Mouse (Mus musculus): ENCODE measurements around the gene Myh2. TPM values are rescaled to one million over a fixed set of nuclear protein-coding genes. Genes with fewer than 3 reads are reported as not detected.

Gene Myh2
- total and polyA plus RNA-seq, 2 experiments, result 3.0 TPM; not detected in 1

- WGBS, result 87% methylated on average over 3 of the region's 3 CpGs
- H3K27ac ChIP-seq (replicated peaks; ENCODE audit: insufficient read depth, low read depth, low read length), result no peak overlapping the region
- H3K9ac ChIP-seq (ENCODE audit: low read depth, low read length), result no peak overlapping the region
- no peaks in the 10 kb centered on the region for H3K4me1 ChIP-seq (ENCODE audit: control insufficient read depth, insufficient read depth, low read length)
- TF ChIP-seq CTCF (IDR thresholded peaks at IDR 0.05; ENCODE audit: low read depth, low read length), result no peak
- no peak for TF ChIP-seq POLR2A (IDR thresholded peaks at IDR 0.05; ENCODE audit: extremely low read depth, insufficient read depth, low read length)
- no peak overlapping the region for H3K4me3 ChIP-seq (ENCODE audit: insufficient read depth, low read depth, low read length)
- no peaks in the 10 kb centered on the region for H3K36me3 ChIP-seq (ENCODE audit: control insufficient read depth, insufficient read depth, low read length)
- no peaks in the 10 kb centered on the region for H3K27me3 ChIP-seq (ENCODE audit: control insufficient read depth, insufficient read depth, low read length)
- DNase-seq (ENCODE audit: extremely low read depth, low read depth, low spot score), result no peak
- H3K79me2 ChIP-seq (ENCODE audit: control insufficient read depth, insufficient read depth, low read length), result no peaks in the 10 kb centered on the region
These were observed 10.7 kb upstream of the Myh2 start for GRCm38 (mm10) chr11:67160131-67160530.

- Histone ChIP-seq H3K27me3 (ENCODE audit: control insufficient read depth, insufficient read depth, low read length) (no peaks in the 10 kb centered on the region), H3K9ac (ENCODE audit: low read depth, low read length) (no peak overlapping the region), H3K4me1 (ENCODE audit: control insufficient read depth, insufficient read depth, low read length) (no peaks in the 10 kb centered on the region), H3K27ac (replicated peaks; ENCODE audit: insufficient read depth, low read depth, low read length) (no peak overlapping the region), H3K36me3 (ENCODE audit: control insufficient read depth, insufficient read depth, low read length) (no peaks in the 10 kb centered on the region), H3K79me2 (ENCODE audit: control insufficient read depth, insufficient read depth, low read length) (no peaks in the 10 kb centered on the region), H3K4me3 (ENCODE audit: insufficient read depth, low read depth, low read length) (no peak overlapping the region)
- no peak for DNase-seq (ENCODE audit: extremely low read depth, low read depth, low spot score)
- TF ChIP-seq CTCF (IDR thresholded peaks at IDR 0.05; ENCODE audit: low read depth, low read length) (no peak), POLR2A (IDR thresholded peaks at IDR 0.05; ENCODE audit: extremely low read depth, insufficient read depth, low read length) (no peak)
- 85% methylated on average over 4 of the region's 4 CpGs for WGBS
These were observed 7.1 kb upstream of the Myh2 start for GRCm38 (mm10) chr11:67163701-67164100.

- Histone ChIP-seq H3K79me2 (ENCODE audit: control insufficient read depth, insufficient read depth, low read length) (no peaks in the 10 kb centered on the region), H3K9ac (ENCODE audit: low read depth, low read length) (no peak overlapping the region)
- TF ChIP-seq POLR2A (IDR thresholded peaks at IDR 0.05; ENCODE audit: extremely low read depth, insufficient read depth, low read length) (no peak), CTCF (IDR thresholded peaks at IDR 0.05; ENCODE audit: low read depth, low read length) (no peak)
These were observed 6.0 kb upstream of the Myh2 start for GRCm38 (mm10) chr11:67164851-67165250.

GRCm38 (mm10) chr11:67169301-67169700 lies 1.5 kb upstream of the Myh2 start:
- Histone ChIP-seq H3K4me1 (ENCODE audit: control insufficient read depth, insufficient read depth, low read length) (no peaks in the 10 kb centered on the region), H3K4me3 (ENCODE audit: insufficient read depth, low read depth, low read length) (no peak overlapping the region), H3K27me3 (ENCODE audit: control insufficient read depth, insufficient read depth, low read length) (no peaks in the 10 kb centered on the region), H3K9ac (ENCODE audit: low read depth, low read length) (no peak overlapping the region), H3K27ac (replicated peaks; ENCODE audit: insufficient read depth, low read depth, low read length) (no peak overlapping the region), H3K79me2 (ENCODE audit: control insufficient read depth, insufficient read depth, low read length) (no peaks in the 10 kb centered on the region), H3K36me3 (ENCODE audit: control insufficient read depth, insufficient read depth, low read length) (no peaks in the 10 kb centered on the region)
- no peak for DNase-seq (ENCODE audit: extremely low read depth, low read depth, low spot score)
- 64% methylated on average over 5 of the region's 5 CpGs for WGBS
- TF ChIP-seq POLR2A (IDR thresholded peaks at IDR 0.05; ENCODE audit: extremely low read depth, insufficient read depth, low read length), result no peak
- no peak for TF ChIP-seq CTCF (IDR thresholded peaks at IDR 0.05; ENCODE audit: low read depth, low read length)

More at GRCm38 (mm10) chr11:67164851-67165250, 6.0 kb upstream of the Myh2 start:
- H3K36me3 ChIP-seq (ENCODE audit: control insufficient read depth, insufficient read depth, low read length), result no peaks in the 10 kb centered on the region
- 46% methylated on average over 5 of the region's 5 CpGs for WGBS
- DNase-seq (ENCODE audit: extremely low read depth, low read depth, low spot score), result no peak
- H3K27me3 ChIP-seq (ENCODE audit: control insufficient read depth, insufficient read depth, low read length), result no peaks in the 10 kb centered on the region
- H3K27ac ChIP-seq (replicated peaks; ENCODE audit: insufficient read depth, low read depth, low read length), result no peak overlapping the region
- H3K4me1 ChIP-seq (ENCODE audit: control insufficient read depth, insufficient read depth, low read length), result no peaks in the 10 kb centered on the region
- H3K4me3 ChIP-seq (ENCODE audit: insufficient read depth, low read depth, low read length), result no peak overlapping the region

GRCm38 (mm10) chr11:67172439-67172838 lies 1.6 kb downstream of the Myh2 start:
- Histone ChIP-seq H3K27me3 (ENCODE audit: control insufficient read depth, insufficient read depth, low read length) (no peaks in the 10 kb centered on the region), H3K36me3 (ENCODE audit: control insufficient read depth, insufficient read depth, low read length) (no peaks in the 10 kb centered on the region), H3K79me2 (ENCODE audit: control insufficient read depth, insufficient read depth, low read length) (no peaks in the 10 kb centered on the region), H3K4me1 (ENCODE audit: control insufficient read depth, insufficient read depth, low read length) (no peaks in the 10 kb centered on the region), H3K27ac (replicated peaks; ENCODE audit: insufficient read depth, low read depth, low read length) (no peak overlapping the region), H3K9ac (ENCODE audit: low read depth, low read length) (no peak overlapping the region), H3K4me3 (ENCODE audit: insufficient read depth, low read depth, low read length) (no peak overlapping the region)
- WGBS, result 76% methylated on average over 2 of the region's 2 CpGs
- no peak for DNase-seq (ENCODE audit: extremely low read depth, low read depth, low spot score)
- TF ChIP-seq POLR2A (IDR thresholded peaks at IDR 0.05; ENCODE audit: extremely low read depth, insufficient read depth, low read length), result no peak
- TF ChIP-seq CTCF (IDR thresholded peaks at IDR 0.05; ENCODE audit: low read depth, low read length), result no peak

GRCm38 (mm10) chr11:67176376-67176775 lies 5.5 kb downstream of the Myh2 start:
- no peak for TF ChIP-seq POLR2A (IDR thresholded peaks at IDR 0.05; ENCODE audit: extremely low read depth, insufficient read depth, low read length)
- TF ChIP-seq CTCF (IDR thresholded peaks at IDR 0.05; ENCODE audit: low read depth, low read length), result no peak
- Histone ChIP-seq H3K4me3 (ENCODE audit: insufficient read depth, low read depth, low read length) (no peak overlapping the region), H3K4me1 (ENCODE audit: control insufficient read depth, insufficient read depth, low read length) (no peaks in the 10 kb centered on the region), H3K9ac (ENCODE audit: low read depth, low read length) (no peak overlapping the region), H3K27ac (replicated peaks; ENCODE audit: insufficient read depth, low read depth, low read length) (no peak overlapping the region), H3K36me3 (ENCODE audit: control insufficient read depth, insufficient read depth, low read length) (no peaks in the 10 kb centered on the region), H3K27me3 (ENCODE audit: control insufficient read depth, insufficient read depth, low read length) (no peaks in the 10 kb centered on the region), H3K79me2 (ENCODE audit: control insufficient read depth, insufficient read depth, low read length) (no peaks in the 10 kb centered on the region)
- DNase-seq (ENCODE audit: extremely low read depth, low read depth, low spot score), result no peak
- WGBS, result 79% methylated on average over 5 of the region's 5 CpGs
